Mouse (Mus musculus) urinary bladder, postnatal 36 days (tissue): Measurements from ENCODE around the gene Fus.
"Not testable (repeated sequence)": the region's sequence is repeated elsewhere in the genome, so short reads cannot be mapped to it uniquely, and the experiment has no call there.

Source experiments
- DNase-seq, 2 experiments: peaks; one replicate each; pipeline ENCODE4 v3.0.0; 2022; ENCODE audit warnings: low spot score in 2 of 2, mixed read lengths in 1 of 2

Fus gene

DNA sequence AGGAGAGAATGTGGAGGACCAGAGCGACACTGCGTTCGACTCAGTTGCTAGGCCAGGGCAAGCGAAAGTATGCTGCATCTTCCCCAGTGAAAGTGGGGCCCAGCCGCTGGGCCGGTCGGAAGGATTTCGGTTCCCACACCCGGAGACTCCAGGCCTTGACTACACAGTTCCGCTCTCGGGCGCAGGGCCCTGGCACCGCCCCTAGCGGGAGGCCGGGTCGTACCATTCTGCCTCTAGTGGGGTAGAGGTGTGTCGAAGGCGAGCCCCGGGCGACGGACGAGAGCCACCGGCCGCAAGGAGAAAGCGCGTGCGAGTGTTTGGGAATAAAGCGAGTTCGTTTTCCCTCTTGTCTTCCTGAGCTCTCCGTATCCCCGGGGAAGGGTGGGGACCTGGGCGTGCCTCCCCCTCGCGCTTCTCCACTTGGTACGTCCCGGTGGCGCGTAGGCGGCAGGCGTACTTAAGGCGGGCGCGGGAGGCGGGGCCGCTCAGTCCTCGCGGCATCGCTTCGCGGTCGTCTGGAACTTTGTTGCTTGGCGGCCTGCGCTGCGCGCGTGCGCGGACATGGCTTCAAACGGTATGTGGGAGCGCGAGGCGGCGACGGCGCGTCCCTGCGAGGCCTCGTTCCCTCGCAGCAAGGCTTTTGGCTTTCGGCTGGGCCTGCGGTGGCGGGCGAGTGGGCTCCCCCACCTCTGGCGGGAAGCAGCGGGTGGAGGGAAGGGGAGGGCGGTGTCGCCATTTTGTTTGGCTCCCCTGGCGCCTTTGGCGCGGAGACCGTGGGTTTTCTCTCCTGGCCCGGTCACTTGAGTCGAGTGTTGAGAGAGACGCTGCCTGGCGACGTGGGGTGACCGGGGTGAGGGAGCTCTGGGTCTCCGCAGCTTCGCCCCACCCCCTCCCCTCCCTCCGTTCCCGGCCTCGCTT lies at the start of gene Fus:
Fus (plus strand) TSS at position 454 of the 918 bp plus-strand sequence.
- peak; percentile 94 for DNase-seq

GRCm38 (mm10) chr7:127918203-127918602 lies 49.1 kb upstream of the Fus start:
- DNase-seq = no peak

DNA sequence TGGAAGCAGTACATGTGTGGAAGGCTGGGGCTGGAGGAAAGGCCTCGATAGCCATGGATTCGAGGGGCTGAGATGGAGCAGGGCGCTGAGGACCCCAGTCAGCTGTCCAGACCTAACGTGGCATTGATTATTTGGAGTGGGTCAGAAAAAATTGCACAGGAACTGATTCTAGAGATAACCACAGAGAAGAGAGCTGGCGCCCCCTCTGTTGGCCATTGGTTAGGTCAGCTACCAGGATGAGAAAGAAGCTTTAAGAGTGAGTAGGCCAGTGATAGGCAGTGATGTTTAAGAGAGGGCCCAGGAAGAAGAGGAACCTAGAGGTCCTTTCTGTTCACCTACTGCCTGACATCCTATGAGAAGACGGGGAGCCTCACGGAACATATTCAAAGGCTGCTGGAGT lies 48.0 kb upstream of the Fus start:
- DNase-seq = no peak

GRCm38 (mm10) chr7:127921516-127921915 lies 45.7 kb upstream of the Fus start:
- no peak for DNase-seq

GRCm38 (mm10) chr7:127922451-127923275 lies 44.6 kb upstream of the Fus start:
- DNase-seq = no peak

- no peak for DNase-seq
Measured at GRCm38 (mm10) chr7:127923714-127924113, 43.5 kb upstream of the Fus start.

DNA sequence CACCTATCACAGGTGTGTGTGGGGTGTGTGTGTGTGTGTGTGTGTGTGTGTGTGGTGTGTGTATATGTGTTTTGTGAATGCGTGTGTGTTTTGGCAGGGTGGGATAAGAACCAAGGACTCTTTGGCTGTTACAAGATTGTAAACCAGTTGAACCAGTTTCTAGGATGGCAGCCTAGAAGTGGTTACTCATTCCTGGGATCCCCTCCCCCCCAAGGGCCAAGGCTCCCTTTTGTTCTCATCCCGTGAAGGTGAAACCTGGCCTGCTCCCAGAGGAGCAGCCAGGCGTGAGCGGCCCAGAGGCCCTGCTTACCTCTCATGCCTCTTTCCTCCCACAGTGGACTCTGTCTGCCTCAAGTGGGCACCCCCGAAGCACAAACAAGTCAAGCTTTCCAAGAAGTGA lies 42.0 kb upstream of the Fus start:
- no peak for DNase-seq

DNA sequence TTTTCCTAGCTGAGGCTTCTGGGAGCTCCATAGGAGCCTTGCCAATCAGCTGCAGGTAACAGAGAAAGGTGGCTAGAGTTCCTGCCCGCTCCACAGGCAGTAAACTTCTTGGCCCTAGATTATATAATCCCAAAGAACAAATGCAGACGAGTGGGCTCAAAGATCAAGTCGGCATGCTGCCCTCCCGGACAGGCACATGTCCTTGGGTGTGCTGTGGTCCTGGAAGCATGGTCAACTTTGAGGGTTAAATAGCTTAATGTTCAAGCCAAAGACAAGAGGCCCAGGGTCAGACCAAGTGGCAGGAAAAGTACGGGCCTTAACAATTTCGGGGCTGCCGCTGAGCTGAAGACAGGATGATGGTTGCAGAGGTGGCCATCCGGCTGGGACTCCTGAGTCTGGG lies 41.2 kb upstream of the Fus start:
- no peak for DNase-seq

DNA sequence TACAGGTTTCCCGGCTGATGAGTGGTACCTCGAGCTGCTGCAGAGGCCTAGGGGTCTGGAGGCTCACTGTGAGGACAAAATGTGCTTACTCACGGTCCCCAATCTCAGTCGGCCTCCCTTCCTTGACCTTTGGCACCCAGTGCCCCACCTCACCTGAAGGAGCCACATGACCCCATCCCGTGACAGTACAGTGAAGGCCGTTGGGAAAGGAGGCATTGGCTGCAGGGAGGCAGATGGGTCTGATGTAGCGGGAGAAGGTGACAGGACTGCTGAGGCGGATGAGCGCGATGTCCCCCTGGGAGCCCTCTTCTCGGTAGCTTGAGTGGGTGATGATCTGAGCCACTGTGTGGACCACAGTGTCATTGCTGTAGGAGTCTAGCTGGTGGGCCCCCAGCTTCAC lies 40.4 kb upstream of the Fus start:
- DNase-seq = no peak

GRCm38 (mm10) chr7:127927726-127928125 lies 39.5 kb upstream of the Fus start:
- DNase-seq = no peak

DNA sequence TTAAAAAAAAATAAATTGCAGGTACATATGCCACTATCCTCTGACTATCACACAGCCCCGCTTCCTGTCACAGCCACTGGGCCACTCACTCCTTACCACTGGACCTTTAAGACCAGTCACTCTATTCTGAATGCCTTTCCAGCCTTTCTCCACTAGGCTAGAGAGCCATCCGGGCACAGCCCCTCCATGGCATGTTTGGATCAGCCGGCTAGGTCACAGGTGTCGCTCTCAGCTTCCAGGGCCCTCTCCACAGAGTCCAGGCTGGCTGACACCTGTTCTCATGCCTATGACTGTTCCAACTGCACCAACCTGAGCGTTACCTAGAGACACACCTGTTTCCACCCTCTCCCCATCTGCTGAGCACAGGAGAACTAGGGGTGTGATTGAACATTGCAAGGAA lies 38.7 kb upstream of the Fus start:
- no peak for DNase-seq

DNA sequence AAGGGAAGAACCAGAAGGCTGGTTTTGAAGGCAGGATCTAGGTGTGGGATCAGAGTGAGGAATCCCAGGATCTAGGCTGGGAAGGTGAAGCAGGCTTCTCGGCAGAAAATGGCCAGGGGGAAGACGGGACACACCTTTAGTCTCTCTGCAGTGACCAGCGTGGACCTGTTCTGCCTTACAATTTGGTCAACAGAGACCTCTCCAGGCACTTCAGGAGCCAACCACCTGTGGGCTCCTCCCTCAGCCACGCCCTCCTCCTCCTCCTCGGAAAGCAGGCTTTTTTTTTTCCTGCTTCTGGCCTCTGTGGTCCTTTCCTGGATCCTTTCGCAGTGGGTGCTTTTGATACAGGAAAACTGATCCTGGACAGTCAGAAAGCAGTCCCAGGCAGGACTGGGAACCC lies 37.3 kb upstream of the Fus start, which contains the start of gene Prss8:
Prss8 (minus strand) TSS at position 182 of the 400 bp plus-strand sequence.
- DNase-seq = peak; percentile 69 to 77

GRCm38 (mm10) chr7:127930636-127931035 lies 36.6 kb upstream of the Fus start:
- DNase-seq = no peak

GRCm38 (mm10) chr7:127931351-127932135 lies 35.7 kb upstream of the Fus start:
- peak in 1 of 2 experiments; percentile 63 for DNase-seq

GRCm38 (mm10) chr7:127932273-127933031 lies 34.8 kb upstream of the Fus start:
- peak in 1 of 2 experiments; percentile 55 for DNase-seq

DNA sequence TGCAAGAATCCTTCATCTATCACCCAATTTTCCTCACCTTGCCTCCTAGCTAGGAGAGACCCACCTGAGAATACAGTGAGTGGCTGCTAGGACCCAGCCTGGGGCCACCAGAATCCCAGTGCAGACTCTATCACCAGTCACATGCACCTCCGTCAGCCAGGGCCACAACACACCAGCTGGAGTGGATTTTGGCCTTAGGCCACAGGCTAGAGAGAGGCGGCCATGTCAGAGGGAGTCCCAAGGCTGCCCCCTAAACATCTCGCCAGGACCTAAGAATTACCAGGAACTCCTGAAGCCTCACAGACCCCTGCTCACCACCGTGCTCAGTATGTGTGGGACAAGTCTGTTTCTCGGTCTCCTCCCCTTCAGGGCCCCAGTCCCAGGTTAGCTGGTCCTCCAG lies 33.2 kb upstream of the Fus start:
- DNase-seq = no peak

DNA sequence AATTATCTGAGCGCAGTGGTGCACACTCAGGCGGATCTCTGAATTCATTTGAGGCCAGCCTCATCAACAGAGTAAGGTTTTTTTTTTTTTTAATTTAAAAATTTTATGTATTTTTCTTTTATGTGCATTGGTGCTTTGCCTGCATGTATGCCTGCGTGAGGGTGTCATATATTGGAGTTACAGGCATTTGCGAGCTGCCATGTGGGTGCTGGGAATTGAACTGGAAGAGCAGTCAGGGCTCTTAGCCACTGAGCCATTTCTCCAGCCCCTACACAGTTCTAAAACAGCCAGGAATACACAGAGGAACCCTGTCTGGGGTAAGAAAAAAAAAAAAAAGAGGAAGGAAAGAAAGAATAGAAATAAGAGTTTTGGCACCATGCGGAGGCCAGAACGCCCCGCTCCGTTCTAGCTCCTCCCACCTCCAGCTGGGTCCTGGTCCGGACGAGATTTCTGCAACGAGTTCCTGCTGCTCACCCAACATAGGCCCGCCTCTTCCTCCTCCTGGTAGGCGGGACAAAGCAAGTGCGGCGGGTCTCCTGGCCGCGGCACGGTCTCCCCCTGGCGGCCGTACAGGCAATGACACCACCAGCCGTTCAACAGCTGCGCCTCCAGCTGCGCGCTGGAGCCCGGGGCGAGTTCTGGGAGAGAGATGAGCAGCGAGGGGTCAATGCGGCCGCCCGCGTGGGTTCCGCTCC lies 32.1 kb upstream of the Fus start:
- DNase-seq = peak; percentile 92 to 96

DNA sequence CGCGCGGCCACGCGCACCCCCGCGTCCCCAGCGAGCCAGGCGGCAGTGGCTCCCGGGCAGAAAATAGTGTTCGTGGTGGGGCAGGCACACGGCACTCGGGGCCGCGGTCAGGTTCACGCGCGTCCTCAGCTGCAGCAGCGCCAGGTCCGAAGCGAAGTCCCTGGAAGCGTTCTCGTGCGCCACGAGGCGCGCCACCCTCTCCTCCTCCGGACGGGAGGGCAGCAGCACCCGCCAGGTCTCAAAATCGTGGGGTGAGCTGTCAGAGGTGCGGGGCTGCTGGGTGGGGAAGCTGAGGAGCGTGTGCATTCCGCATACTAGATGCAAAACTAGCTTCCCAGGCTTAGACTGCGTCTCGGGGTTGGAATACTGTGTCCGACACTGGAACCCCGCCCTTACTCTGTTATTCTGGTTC lies 31.5 kb upstream of the Fus start:
- DNase-seq = no peak

GRCm38 (mm10) chr7:127936216-127936884 lies 30.9 kb upstream of the Fus start:
- DNase-seq = no peak

DNA sequence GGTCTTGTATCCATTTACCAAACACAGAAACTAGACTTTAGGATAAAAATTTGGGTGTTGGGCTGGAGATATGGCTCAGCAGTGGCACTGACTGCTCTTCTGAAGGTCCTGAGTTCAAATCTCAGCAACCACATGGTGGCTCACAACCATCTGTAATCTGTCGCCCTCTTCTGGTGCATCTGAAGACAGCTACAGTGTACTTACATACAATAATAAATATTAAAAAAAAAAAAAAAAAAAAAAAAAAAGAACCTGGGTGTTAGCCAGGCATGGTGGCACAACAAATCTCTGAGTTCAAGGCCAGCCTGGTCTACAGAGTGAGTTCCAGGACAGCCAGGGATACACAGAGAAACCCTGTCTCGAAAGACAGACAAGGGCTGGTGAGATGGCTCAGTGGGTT lies 25.2 kb upstream of the Fus start:
- DNase-seq = not testable (repeated sequence)
